Mouse (Mus musculus) kidney, embryonic 14.5 days (tissue): ENCODE data around the gene Armc3. TPM values are rescaled to one million over a fixed set of nuclear protein-coding genes. Genes with fewer than 3 reads are reported as not detected.

Source experiments
- ATAC-seq: fragments of 200-750 bp; cut with Nextera tagmentation; 2 replicates; pipeline ENCODE4 v1.8.0; 2017; ENCODE audit warnings: moderate number of reproducible peaks, mild to moderate bottlenecking, moderate TSS enrichment, moderate library complexity; ENCODE audit not compliant: low FRiP score, low TSS enrichment
- H3K27ac ChIP-seq: fragments of 300-500 bp; sonication (generic); 2 replicates; pipeline ENCODE4 v1.5.1; 2014; ENCODE audit warnings: low read depth, mild to moderate bottlenecking, low read length, moderate library complexity, mixed read lengths
- H3K27me3 ChIP-seq: fragments of 300-500 bp; sonication (generic); 2 replicates; pipeline ENCODE4 v1.6.1; 2014; ENCODE audit warnings: mild to moderate bottlenecking, low read length; ENCODE audit not compliant: control insufficient read depth, insufficient read depth
- H3K36me3 ChIP-seq: fragments of 300-500 bp; sonication (generic); 2 replicates; pipeline ENCODE4 v1.6.1; 2014; ENCODE audit warnings: low read length, mixed read lengths; ENCODE audit not compliant: control insufficient read depth, insufficient read depth
- H3K4me1 ChIP-seq: fragments of 300-500 bp; sonication (generic); 2 replicates; pipeline ENCODE4 v1.6.1; 2014; ENCODE audit warnings: low read length, mixed read lengths; ENCODE audit not compliant: control insufficient read depth, insufficient read depth
- H3K4me2 ChIP-seq: fragments of 300-500 bp; sonication (generic); replicated peaks from 2 replicates; pipeline ENCODE4 v1.6.1; 2014; ENCODE audit warnings: low read depth, mild to moderate bottlenecking, low read length
- H3K4me3 ChIP-seq: fragments of 300-500 bp; sonication (generic); 2 replicates; pipeline ENCODE4 v1.5.1; 2014; ENCODE audit warnings: mild to moderate bottlenecking, low read length
- H3K9ac ChIP-seq: fragments of 300-500 bp; sonication (generic); 2 replicates; pipeline ENCODE4 v1.6.1; 2014; ENCODE audit warnings: low read depth, mild to moderate bottlenecking, low read length, moderate library complexity
- H3K9me3 ChIP-seq: fragments of 300-500 bp; sonication (generic); 2 replicates; pipeline ENCODE4 v1.6.1; 2016; ENCODE audit warnings: low read length; ENCODE audit not compliant: control insufficient read depth
- WGBS: fragments of 180-500 bp; shearing (Covaris S2); extraction: QIAGEN DNeasy Blood & Tissue Kit; methylation state at CpG from one replicate; pipeline ENCODE4 v1.1.7; 2014; 5-methylcytosine and 5-hydroxymethylcytosine counted together
- polyA plus RNA-seq: library from polyadenylated mRNA; unstranded; fragments of >200 nt; fragmentation: Nextera tagmentation; extraction: Ambion mirVana; gene quantifications from 2 replicates; pipeline ENCODE4 v1.2.1, GENCODE M21; 2014

Armc3 gene
- polyA plus RNA-seq, 1 experiment from 2014 or later: 0.09 TPM

GRCm38 (mm10) chr2:19351615-19352253 lies 152.6 kb downstream of the Armc3 start:
- Histone ChIP-seq H3K4me3 (no peak overlapping the region), H3K9ac (no peak overlapping the region), H3K27ac (no peak overlapping the region), H3K36me3 (no peaks in the 10 kb centered on the region), H3K27me3 (no peaks in the 10 kb centered on the region), H3K4me1 (no peaks in the 10 kb centered on the region), H3K9me3 (no peaks in the 10 kb centered on the region), H3K4me2 (no peak overlapping the region)
- ATAC-seq: no peak
- WGBS: 95% methylated on average over 1 of the region's 1 CpGs

GRCm38 (mm10) chr2:19353158-19353557 lies 154.1 kb downstream of the Armc3 start:
- H3K9ac ChIP-seq: no peak overlapping the region
- WGBS: 99% methylated on average over 2 of the region's 2 CpGs
- ATAC-seq: no peak
- H3K27me3 ChIP-seq: no peaks in the 10 kb centered on the region
- no peaks in the 10 kb centered on the region for H3K36me3 ChIP-seq
- H3K27ac ChIP-seq: no peak overlapping the region
- no peak overlapping the region for H3K4me2 ChIP-seq
- no peak overlapping the region for H3K4me3 ChIP-seq
- no peaks in the 10 kb centered on the region for H3K4me1 ChIP-seq
- no peaks in the 10 kb centered on the region for H3K9me3 ChIP-seq

Other genes with a start within 250 kb of the Armc3 start
- 10.1 and 14.3 TPM in 2 replicates for gene Pip4k2a, start 201.2 kb upstream of the Armc3 start, polyA plus RNA-seq
- gene 4930426L09Rik, start 201.0 kb upstream of the Armc3 start, polyA plus RNA-seq: 0.21 and 0.47 TPM in 2 replicates
- gene Msrb2, start 172.1 kb downstream of the Armc3 start, polyA plus RNA-seq: 33.3 and 36.6 TPM in 2 replicates
- gene Ptf1a, start 246.4 kb downstream of the Armc3 start, polyA plus RNA-seq: not detected in 2 replicates